Mouse (Mus musculus) kidney, postnatal 36 days (tissue): ENCODE measurements around the gene Gm4756.
"Not testable (repeated sequence)": the region's sequence is repeated elsewhere in the genome, so short reads cannot be mapped to it uniquely, and the experiment has no call there.

Source experiments
- DNase-seq, 2 experiments: peaks; one replicate each; pipeline ENCODE4 v3.0.0; 2021 to 2022; ENCODE audit warnings: mixed read lengths in 2 of 2

The Gm4756 gene

GRCm38 (mm10) chr12:72649611-72650330 lies at the start of gene Gm4756:
Gm4756 (minus strand) TSS chr12:72649661.
- DNase-seq: no peak

GRCm38 (mm10) chr12:72694901-72695463 lies 45.5 kb upstream of the Gm4756 start:
- DNase-seq: peak in 1 of 2 experiments; percentile 26

GRCm38 (mm10) chr12:72694438-72694837 lies 45.0 kb upstream of the Gm4756 start:
- DNase-seq: peak; percentile 32 to 41

- DNase-seq: peak; percentile 33 to 49
Observed at GRCm38 (mm10) chr12:72693895-72694294, 44.4 kb upstream of the Gm4756 start.

GRCm38 (mm10) chr12:72688281-72688680 lies 38.8 kb upstream of the Gm4756 start:
- not testable (repeated sequence) for DNase-seq

- not testable (repeated sequence) for DNase-seq
Observed at GRCm38 (mm10) chr12:72687741-72688140, 38.3 kb upstream of the Gm4756 start.

- not testable (repeated sequence) for DNase-seq
Observed at GRCm38 (mm10) chr12:72686566-72686965, 37.1 kb upstream of the Gm4756 start.

- DNase-seq: no peak
Observed at GRCm38 (mm10) chr12:72683612-72684011, 34.2 kb upstream of the Gm4756 start.

GRCm38 (mm10) chr12:72682511-72683282 lies 33.2 kb upstream of the Gm4756 start:
- DNase-seq: no peak

- no peak for DNase-seq
Observed at GRCm38 (mm10) chr12:72681919-72682318, 32.5 kb upstream of the Gm4756 start.

GRCm38 (mm10) chr12:72679635-72680034 lies 30.2 kb upstream of the Gm4756 start:
- no peak for DNase-seq

GRCm38 (mm10) chr12:72674820-72675219 lies 25.4 kb upstream of the Gm4756 start:
- no peak for DNase-seq

- DNase-seq: no peak
Observed at GRCm38 (mm10) chr12:72674079-72674797, 24.8 kb upstream of the Gm4756 start.

- no peak for DNase-seq
Observed at GRCm38 (mm10) chr12:72671516-72672135, 22.2 kb upstream of the Gm4756 start.

- no peak for DNase-seq
Observed at GRCm38 (mm10) chr12:72670921-72671320, 21.5 kb upstream of the Gm4756 start.

- DNase-seq: no peak
Observed at GRCm38 (mm10) chr12:72667868-72668469, 18.5 kb upstream of the Gm4756 start.

- DNase-seq: no peak
Observed at GRCm38 (mm10) chr12:72666015-72666414, 16.6 kb upstream of the Gm4756 start.

- DNase-seq: peak; percentile 84 to 89
Observed at GRCm38 (mm10) chr12:72664735-72665337, 15.4 kb upstream of the Gm4756 start, which contains the start of gene Dhrs7. Dhrs7 (minus strand) TSS chr12:72664909.

- DNase-seq: peak; percentile 17 to 50
Observed at GRCm38 (mm10) chr12:72664020-72664734, 14.7 kb upstream of the Gm4756 start.

- no peak for DNase-seq
Observed at GRCm38 (mm10) chr12:72655775-72656174, 6.3 kb upstream of the Gm4756 start.

GRCm38 (mm10) chr12:72654698-72655097 lies 5.2 kb upstream of the Gm4756 start:
- peak; percentile 44 to 81 for DNase-seq
